Mouse (Mus musculus) embryonic facial prominence, embryonic 15.5 days (tissue): Measurements from ENCODE around the gene 9530003J23Rik. TPM values are rescaled to one million over a fixed set of nuclear protein-coding genes. Genes with fewer than 3 reads are reported as not detected.
"Not testable (repeated sequence)": the region's sequence is repeated elsewhere in the genome, so short reads cannot be mapped to it uniquely, and the experiment has no call there.

Experiments
- ATAC-seq: fragments of 200-750 bp; cut with Nextera tagmentation; 2 replicates; pipeline ENCODE4 v1.8.0; 2017; ENCODE audit warnings: low read depth, moderate TSS enrichment; ENCODE audit not compliant: insufficient number of reproducible peaks, low FRiP score, low TSS enrichment
- H3K27ac ChIP-seq: fragments of 300-500 bp; sonication (generic); replicated peaks from 2 replicates; pipeline ENCODE4 v1.5.1; 2015; ENCODE audit warnings: mild to moderate bottlenecking, inconsistent platforms
- H3K27me3 ChIP-seq: fragments of 300-500 bp; sonication (generic); 2 replicates; pipeline ENCODE4 v1.6.1; 2015; ENCODE audit warnings: inconsistent platforms
- H3K36me3 ChIP-seq: fragments of 300-500 bp; sonication (generic); 2 replicates; pipeline ENCODE4 v1.6.1; 2015; ENCODE audit warnings: mild to moderate bottlenecking, inconsistent platforms
- H3K4me1 ChIP-seq: fragments of 300-500 bp; sonication (generic); 2 replicates; pipeline ENCODE4 v1.6.1; 2015; ENCODE audit warnings: inconsistent platforms
- H3K4me2 ChIP-seq: fragments of 300-500 bp; sonication (generic); replicated peaks from 2 replicates; pipeline ENCODE4 v1.6.1; 2015; ENCODE audit warnings: mild to moderate bottlenecking, inconsistent platforms
- H3K4me3 ChIP-seq: fragments of 300-500 bp; sonication (generic); replicated peaks from 2 replicates; pipeline ENCODE4 v1.5.1; 2015; ENCODE audit warnings: mild to moderate bottlenecking, inconsistent platforms
- H3K9ac ChIP-seq: fragments of 300-500 bp; sonication (generic); 2 replicates; pipeline ENCODE4 v1.6.1; 2015; ENCODE audit warnings: inconsistent platforms
- H3K9me3 ChIP-seq: fragments of 300-500 bp; sonication (generic); replicated peaks from 2 replicates; pipeline ENCODE4 v1.6.1; 2016; ENCODE audit warnings: inconsistent platforms
- WGBS: fragments of 180-500 bp; shearing (Covaris S2); methylation state at CpG from one replicate; pipeline ENCODE4 v1.1.7; 2015; 5-methylcytosine and 5-hydroxymethylcytosine counted together
- polyA plus RNA-seq: library from polyadenylated mRNA; unstranded; fragments of >200 nt; fragmentation: Nextera tagmentation; extraction: Ambion mirVana; gene quantifications from 2 replicates; pipeline ENCODE4 v1.2.1, GENCODE M21; 2015

Gene 9530003J23Rik
- polyA plus RNA-seq, 1 experiment from 2014 or later: not detected

GRCm38 (mm10) chr10:117280000-117280399 is 41.5 kb upstream of the 9530003J23Rik start:
- Histone ChIP-seq H3K4me2 (no peak overlapping the region), H3K27ac (no peak overlapping the region), H3K27me3 (no peaks in the 10 kb centered on the region), H3K4me1 (no peaks in the 10 kb centered on the region), H3K9me3 (no peaks in the 10 kb centered on the region), H3K4me3 (no peak overlapping the region), H3K36me3 (no peaks in the 10 kb centered on the region), H3K9ac (no peak overlapping the region)
- WGBS: 39% methylated on average over 1 of the region's 1 CpGs
- ATAC-seq: no peak

GRCm38 (mm10) chr10:117278510-117278909 is 40.0 kb upstream of the 9530003J23Rik start:
- not testable (repeated sequence) for ATAC-seq

GRCm38 (mm10) chr10:117277779-117278178 is 39.3 kb upstream of the 9530003J23Rik start:
- not testable (repeated sequence) for H3K27ac ChIP-seq, H3K9me3 ChIP-seq, H3K4me2 ChIP-seq, ATAC-seq, H3K4me1 ChIP-seq, H3K9ac ChIP-seq, H3K4me3 ChIP-seq, H3K27me3 ChIP-seq, H3K36me3 ChIP-seq
- WGBS: 81% methylated on average over 9 of the region's 9 CpGs

More at GRCm38 (mm10) chr10:117278510-117278909, 40.0 kb upstream of the 9530003J23Rik start:
- not testable (repeated sequence) for H3K9ac ChIP-seq, H3K4me1 ChIP-seq, H3K27me3 ChIP-seq, H3K36me3 ChIP-seq, H3K9me3 ChIP-seq, H3K4me2 ChIP-seq, H3K4me3 ChIP-seq, H3K27ac ChIP-seq
- WGBS: 58% methylated on average over 2 of the region's 2 CpGs

GRCm38 (mm10) chr10:117275681-117276369 is 37.3 kb upstream of the 9530003J23Rik start:
- WGBS: 80% methylated on average over 10 of the region's 10 CpGs

GRCm38 (mm10) chr10:117274645-117275044 is 36.1 kb upstream of the 9530003J23Rik start:
- not testable (repeated sequence) for H3K9ac ChIP-seq, H3K4me1 ChIP-seq, H3K9me3 ChIP-seq, H3K27me3 ChIP-seq, H3K27ac ChIP-seq, H3K4me2 ChIP-seq, H3K4me3 ChIP-seq, H3K36me3 ChIP-seq, ATAC-seq
- WGBS: 87% methylated on average over 4 of the region's 7 CpGs

More at GRCm38 (mm10) chr10:117275681-117276369, 37.3 kb upstream of the 9530003J23Rik start:
- no peak overlapping the region for H3K9ac ChIP-seq
- no peak overlapping the region for H3K4me2 ChIP-seq
- no peak for ATAC-seq
- no peaks in the 10 kb centered on the region for H3K9me3 ChIP-seq
- H3K4me1 ChIP-seq: no peaks in the 10 kb centered on the region
- no peaks in the 10 kb centered on the region for H3K27me3 ChIP-seq
- H3K27ac ChIP-seq: no peak overlapping the region
- H3K36me3 ChIP-seq: no peaks in the 10 kb centered on the region
- no peak overlapping the region for H3K4me3 ChIP-seq

- Histone ChIP-seq H3K4me3 (no peak overlapping the region), H3K27me3 (no peaks in the 10 kb centered on the region), H3K4me2 (no peak overlapping the region), H3K9ac (no peak overlapping the region), H3K9me3 (no peaks in the 10 kb centered on the region), H3K4me1 (no peaks in the 10 kb centered on the region), H3K27ac (no peak overlapping the region), H3K36me3 (no peaks in the 10 kb centered on the region)
- ATAC-seq: no peak
Measured at GRCm38 (mm10) chr10:117272023-117272422, 33.5 kb upstream of the 9530003J23Rik start.

GRCm38 (mm10) chr10:117259870-117260269 is 21.4 kb upstream of the 9530003J23Rik start:
- ATAC-seq: no peak

GRCm38 (mm10) chr10:117235866-117236265 is 2.6 kb downstream of the 9530003J23Rik start:
- 49% methylated on average over 11 of the region's 11 CpGs for WGBS
- no peak overlapping the region for H3K27ac ChIP-seq
- no peaks in the 10 kb centered on the region for H3K9me3 ChIP-seq
- no peak for ATAC-seq
- no peaks in the 10 kb centered on the region for H3K36me3 ChIP-seq
- H3K4me2 ChIP-seq: no peak overlapping the region
- no peaks in the 10 kb centered on the region for H3K4me1 ChIP-seq
- no peak overlapping the region for H3K4me3 ChIP-seq
- H3K27me3 ChIP-seq: no peaks in the 10 kb centered on the region
- no peak overlapping the region for H3K9ac ChIP-seq

More at GRCm38 (mm10) chr10:117259870-117260269, 21.4 kb upstream of the 9530003J23Rik start:
- H3K4me3 ChIP-seq: no peak overlapping the region
- H3K4me2 ChIP-seq: no peak overlapping the region
- no peaks in the 10 kb centered on the region for H3K36me3 ChIP-seq
- H3K9me3 ChIP-seq: no peaks in the 10 kb centered on the region
- no peak overlapping the region for H3K27ac ChIP-seq
- H3K9ac ChIP-seq: no peak overlapping the region
- H3K27me3 ChIP-seq: no peaks in the 10 kb centered on the region
- H3K4me1 ChIP-seq: no peaks in the 10 kb centered on the region

GRCm38 (mm10) chr10:117234825-117235224 is 3.7 kb downstream of the 9530003J23Rik start:
- Histone ChIP-seq H3K4me1 (no peaks in the 10 kb centered on the region), H3K27ac (no peak overlapping the region), H3K36me3 (no peaks in the 10 kb centered on the region), H3K4me3 (no peak overlapping the region), H3K9ac (no peak overlapping the region), H3K27me3 (no peaks in the 10 kb centered on the region), H3K9me3 (no peaks in the 10 kb centered on the region), H3K4me2 (no peak overlapping the region)
- no peak for ATAC-seq
- 67% methylated on average over 4 of the region's 4 CpGs for WGBS

GRCm38 (mm10) chr10:117229826-117230225 is 8.7 kb downstream of the 9530003J23Rik start:
- Histone ChIP-seq H3K36me3 (no peaks in the 10 kb centered on the region), H3K9me3 (no peaks in the 10 kb centered on the region), H3K4me2 (no peak overlapping the region), H3K9ac (no peak overlapping the region), H3K4me1 (0 out of 2 replicates have a peak, but pooled peaks cover 4% of the 10 kb centered on the region), H3K27me3 (no peaks in the 10 kb centered on the region), H3K4me3 (no peak overlapping the region), H3K27ac (no peak overlapping the region)
- 65% methylated on average over 16 of the region's 16 CpGs for WGBS
- ATAC-seq: no peak

GRCm38 (mm10) chr10:117226002-117226401 is 12.5 kb downstream of the 9530003J23Rik start:
- peaks cover 18% of the 10 kb centered on the region for H3K4me1 ChIP-seq
- H3K4me3 ChIP-seq: no peak overlapping the region
- WGBS: 82% methylated on average over 3 of the region's 3 CpGs
- no peak for ATAC-seq
- no peaks in the 10 kb centered on the region for H3K27me3 ChIP-seq
- H3K4me2 ChIP-seq: no peak overlapping the region
- H3K9ac ChIP-seq: no peak overlapping the region
- H3K27ac ChIP-seq: no peak overlapping the region
- peaks cover 19% of the 10 kb centered on the region for H3K36me3 ChIP-seq
- H3K9me3 ChIP-seq: no peaks in the 10 kb centered on the region

- Histone ChIP-seq H3K9me3 (no peaks in the 10 kb centered on the region), H3K27ac (no peak overlapping the region), H3K4me3 (peak overlapping the region; percentile 67), H3K9ac (no peak overlapping the region), H3K27me3 (no peaks in the 10 kb centered on the region), H3K36me3 (peaks cover 26% of the 10 kb centered on the region), H3K4me1 (peaks cover 18% of the 10 kb centered on the region), H3K4me2 (peak overlapping the region; percentile 83)
- WGBS: 50% methylated on average over 8 of the region's 8 CpGs
- no peak for ATAC-seq
Measured at GRCm38 (mm10) chr10:117225094-117225493, 13.4 kb downstream of the 9530003J23Rik start.
